Mouse (Mus musculus): ENCODE measurements around the gene Tmem270.

- TF ChIP-seq POLR2A (IDR thresholded peaks at IDR 0.05; ENCODE audit: insufficient read depth, low read length) (no peak), CTCF (IDR thresholded peaks at IDR 0.05; ENCODE audit: low read depth, low read length) (no peak)
Measured at GRCm38 (mm10) chr5:134891552-134891951, 15.0 kb downstream of the Tmem270 start.
